Mouse (Mus musculus) cerebellum, adult 2 months (tissue): ENCODE results near the gene Gm42417.

Source experiments
- CTCF ChIP-seq: fragments of 200-500 bp; IDR thresholded peaks from 2 replicates; pipeline ENCODE4 v1.5.1; 2011; ENCODE audit warnings: low read depth, mild to moderate bottlenecking, control low read depth, low read length, moderate library complexity, borderline replicate concordance; ENCODE audit not compliant: insufficient read depth
- POLR2A ChIP-seq: fragments of 200-500 bp; IDR thresholded peaks from 2 replicates; pipeline ENCODE4 v1.6.1; 2011; ENCODE audit warnings: low read length, control low read depth, borderline replicate concordance; ENCODE audit not compliant: insufficient read depth

DNA sequence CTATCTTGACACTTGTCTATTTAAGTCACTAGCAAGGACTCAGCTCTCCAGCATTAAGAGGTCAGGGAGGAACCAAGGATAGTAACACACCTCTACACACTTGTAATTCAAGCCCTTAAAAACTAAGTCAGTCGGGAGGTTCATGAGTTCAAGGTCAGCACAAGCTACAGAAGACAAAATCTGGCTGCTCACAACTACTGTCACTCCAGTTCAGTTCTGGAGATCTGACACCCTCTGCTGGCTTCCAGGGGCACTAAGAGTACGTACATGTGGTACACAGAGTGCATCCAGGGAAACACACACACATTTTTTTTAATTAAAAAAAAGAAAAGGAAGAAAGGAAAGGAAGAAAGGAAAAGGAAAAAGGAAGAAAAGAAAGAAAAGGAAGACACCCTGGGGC is 42.5 kb downstream of the Gm42417 start:
- TF ChIP-seq CTCF (peak; percentile 64; the same call in 1 of the 2 replicates), POLR2A (no peak)
